In genomic region chr12:101917165-101917564, GRCm38 (mm10) we compare ENCODE assay signal across 24 mouse cellular contexts. TPM values are rescaled to one million over a fixed set of nuclear protein-coding genes. Genes with fewer than 3 reads are reported as not detected.
DNase-seq lines count a peak whose midpoint lies in the region; ATAC-seq lines count a peak whose summit lies in the region.
"Had no signal": no experiment of that assay in that cellular context is flagged by ENCODE, and none has a peak within 500 bp of the region (broad histone marks: within the 10 kb centered on the region; RNA-seq: fewer than 3 reads in every experiment).

No protein-coding gene starts in this region.

- H3K4me3 ChIP-seq in midbrain, embryonic 11.5 days (ENCODE audit: low read depth, low read length), result no peak overlapping the region
- H3K4me3 ChIP-seq in midbrain, embryonic 15.5 days, result no peak overlapping the region
- H3K4me3 ChIP-seq: embryonic facial prominence, embryonic 13.5 days; embryonic facial prominence, embryonic 15.5 days; erythroblast, embryonic 14.5 days; forebrain, embryonic 10.5 days; forebrain, embryonic 12.5 days had no signal

- H3K9ac ChIP-seq in midbrain, embryonic 11.5 days (ENCODE audit: low read length), result no peak overlapping the region
- H3K9ac ChIP-seq in midbrain, embryonic 15.5 days, result no peak overlapping the region
- H3K9ac ChIP-seq: embryonic facial prominence, embryonic 13.5 days; embryonic facial prominence, embryonic 15.5 days; forebrain, embryonic 12.5 days had no signal

- ATAC-seq in midbrain, embryonic 11.5 days (ENCODE audit: low FRiP score), result no peak
- no peak for ATAC-seq in midbrain, embryonic 15.5 days (replicated peaks)
- ATAC-seq in common myeloid progenitor, adult 5-6 weeks (replicated peaks; ENCODE audit: low read depth, poor library complexity, severe bottlenecking), result peak; percentile 23; the same call in 1 of the 2 replicates
- ATAC-seq: forebrain, embryonic 14.5 days; forebrain, embryonic 16.5 days had no signal

- H3K36me3 ChIP-seq in midbrain, embryonic 11.5 days (ENCODE audit: control insufficient read depth, insufficient read depth, low read length), result no peaks in the 10 kb centered on the region
- no peaks in the 10 kb centered on the region for H3K36me3 ChIP-seq in midbrain, embryonic 15.5 days (replicated peaks)

- no peaks in the 10 kb centered on the region for H3K9me3 ChIP-seq in midbrain, embryonic 11.5 days (ENCODE audit: control insufficient read depth, low read length)
- H3K9me3 ChIP-seq in midbrain, embryonic 15.5 days, result no peaks in the 10 kb centered on the region
- H3K9me3 ChIP-seq: embryonic facial prominence, embryonic 13.5 days; embryonic facial prominence, embryonic 15.5 days; forebrain, embryonic 10.5 days; forebrain, embryonic 12.5 days had no signal

- H3K27me3 ChIP-seq in midbrain, embryonic 11.5 days (ENCODE audit: control insufficient read depth, insufficient read depth, low read length), result no peaks in the 10 kb centered on the region
- no peaks in the 10 kb centered on the region for H3K27me3 ChIP-seq in midbrain, embryonic 15.5 days (replicated peaks)
- H3K27me3 ChIP-seq: embryonic facial prominence, embryonic 13.5 days; embryonic facial prominence, embryonic 15.5 days; forebrain, embryonic 12.5 days had no signal

- no peak overlapping the region for H3K27ac ChIP-seq in midbrain, embryonic 11.5 days (ENCODE audit: low read depth, low read length)
- no peak overlapping the region for H3K27ac ChIP-seq in midbrain, embryonic 15.5 days
- H3K27ac ChIP-seq: embryonic facial prominence, embryonic 13.5 days; embryonic facial prominence, embryonic 15.5 days; forebrain, embryonic 10.5 days; forebrain, embryonic 12.5 days had no signal

- H3K4me1 ChIP-seq in midbrain, embryonic 11.5 days (ENCODE audit: control insufficient read depth, insufficient read depth, low read length), result peaks cover 2% of the 10 kb centered on the region; the same call in 1 of the 2 replicates
- H3K4me1 ChIP-seq in midbrain, embryonic 15.5 days, result peaks cover 8% of the 10 kb centered on the region

- DNase-seq in midbrain, embryonic 11.5 days (ENCODE audit: low spot score, missing footprints), result peak; percentile 39
- DNase-seq in 416B (ENCODE audit: low read depth) (peak; percentile 36), MEL-GATA-1-ER (ENCODE audit: extremely low read depth, low read depth) (peak; percentile 64)
- no peak for DNase-seq in urinary bladder, postnatal 4 days (ENCODE audit: low spot score in 2 of 2)
- no peak for DNase-seq in adrenal gland, postnatal 25 days
- no peak for DNase-seq in thymus, postnatal 14 days
- DNase-seq: adrenal gland, adult 2 months; adrenal gland, postnatal 10 days; adrenal gland, postnatal 36 days; cerebellum, adult 11 months; cerebellum, adult 2 months; cerebellum, adult 9-10 months; cerebellum, postnatal 10 days; cerebellum, postnatal 25 days; embryo, embryonic 11 days had no signal

- H3K4me2 ChIP-seq in midbrain, embryonic 11.5 days, result no peak overlapping the region
- H3K4me2 ChIP-seq in midbrain, embryonic 15.5 days, result no peak overlapping the region
- H3K4me2 ChIP-seq: embryonic facial prominence, embryonic 13.5 days; embryonic facial prominence, embryonic 15.5 days; forebrain, embryonic 12.5 days had no signal

RNA-seq across cellular contexts. Expression of gene Trip11, which starts 4.1 kb away (rescaled TPM):
- polyA plus RNA-seq in midbrain, embryonic 11.5 days (2014; fragmentation: Nextera tagmentation; extraction: Ambion mirVana), result 11.0 and 13.9 TPM in 2 replicates
- polyA plus RNA-seq in midbrain, embryonic 15.5 days (2015; fragmentation: Nextera tagmentation; extraction: Ambion mirVana), result 23.6 and 26.5 TPM in 2 replicates
- total RNA-seq in common myeloid progenitor, adult 5-6 weeks (2017), result 43.9 and 99.6 TPM in 2 replicates
- 41.5 and 42.3 TPM in 2 replicates for total RNA-seq in adrenal gland, postnatal 25 days (2021)

RNA-seq across cellular contexts. Expression of gene Atxn3, which starts 40.9 kb away (rescaled TPM):
- 17.7 and 19.2 TPM in 2 replicates for polyA plus RNA-seq in midbrain, embryonic 11.5 days (2014; fragmentation: Nextera tagmentation; extraction: Ambion mirVana)
- 12.0 and 13.9 TPM in 2 replicates for polyA plus RNA-seq in midbrain, embryonic 15.5 days (2015; fragmentation: Nextera tagmentation; extraction: Ambion mirVana)
- total RNA-seq in common myeloid progenitor, adult 5-6 weeks (2017), result 50.4 and 79.0 TPM in 2 replicates
- total RNA-seq in adrenal gland, postnatal 25 days (2021), result 18.5 and 30.1 TPM in 2 replicates

RNA-seq across cellular contexts. Expression of gene Cpsf2, which starts 58.6 kb away (rescaled TPM):
- 45.4 and 49.9 TPM in 2 replicates for polyA plus RNA-seq in midbrain, embryonic 11.5 days (2014; fragmentation: Nextera tagmentation; extraction: Ambion mirVana)
- polyA plus RNA-seq in midbrain, embryonic 15.5 days (2015; fragmentation: Nextera tagmentation; extraction: Ambion mirVana), result 28.5 and 28.8 TPM in 2 replicates
- 76.3 and 90.5 TPM in 2 replicates for total RNA-seq in common myeloid progenitor, adult 5-6 weeks (2017)
- total RNA-seq in adrenal gland, postnatal 25 days (2021), result 39.6 and 39.7 TPM in 2 replicates

Comparison
In these comparisons a context has a peak if more than half of its experiments do, and no peak if none do; other contexts are left out.
1. DNase-seq: peak in midbrain, embryonic 11.5 days (single experiment), 416B (single experiment) and MEL-GATA-1-ER (single experiment); none in urinary bladder, postnatal 4 days (0 of 2), adrenal gland, postnatal 25 days (single experiment) and thymus, postnatal 14 days (single experiment).